Mouse (Mus musculus): Measurements from ENCODE around the gene Larp1.

Larp1 gene

GRCm38 (mm10) chr11:58003126-58003525 lies 5.7 kb upstream of the Larp1 start:
- DNase-seq (ENCODE audit: low read depth), result no peak

- no peak for DNase-seq (ENCODE audit: low read depth)
Measured at GRCm38 (mm10) chr11:58003734-58004133, 5.1 kb upstream of the Larp1 start.

- no peak for DNase-seq (ENCODE audit: low read depth)
Measured at GRCm38 (mm10) chr11:58005110-58005509, 3.8 kb upstream of the Larp1 start.

GRCm38 (mm10) chr11:58008013-58008412 lies 851 bp upstream of the Larp1 start:
- DNase-seq (ENCODE audit: low read depth), result no peak

GRCm38 (mm10) chr11:58008437-58009050 lies 320 bp upstream of the Larp1 start:
- peak; percentile 83 for DNase-seq (ENCODE audit: low read depth)

GRCm38 (mm10) chr11:58009516-58010141 lies 765 bp downstream of the Larp1 start:
- DNase-seq (ENCODE audit: low read depth), result no peak

- DNase-seq (ENCODE audit: low read depth), result no peak
Measured at GRCm38 (mm10) chr11:58010226-58010781, 1.4 kb downstream of the Larp1 start.

GRCm38 (mm10) chr11:58010930-58011329 lies 2.1 kb downstream of the Larp1 start:
- DNase-seq (ENCODE audit: low read depth), result no peak

GRCm38 (mm10) chr11:58011813-58012212 lies 2.9 kb downstream of the Larp1 start:
- no peak for DNase-seq (ENCODE audit: low read depth)

- DNase-seq (ENCODE audit: low read depth), result no peak
Measured at GRCm38 (mm10) chr11:58012674-58013073, 3.8 kb downstream of the Larp1 start.

- no peak for DNase-seq (ENCODE audit: low read depth)
Measured at GRCm38 (mm10) chr11:58013100-58013499, 4.2 kb downstream of the Larp1 start.

- DNase-seq (ENCODE audit: low read depth), result no peak
Measured at GRCm38 (mm10) chr11:58014604-58015003, 5.7 kb downstream of the Larp1 start.

- DNase-seq (ENCODE audit: low read depth), result no peak
Measured at GRCm38 (mm10) chr11:58015339-58015738, 6.5 kb downstream of the Larp1 start.

- no peak for DNase-seq (ENCODE audit: low read depth)
Measured at GRCm38 (mm10) chr11:58016371-58016770, 7.5 kb downstream of the Larp1 start.

- DNase-seq (ENCODE audit: low read depth), result no peak
Measured at GRCm38 (mm10) chr11:58017422-58017821, 8.6 kb downstream of the Larp1 start.

- DNase-seq (ENCODE audit: low read depth), result no peak
Measured at GRCm38 (mm10) chr11:58018287-58018686, 9.4 kb downstream of the Larp1 start.

GRCm38 (mm10) chr11:58018701-58019100 lies 9.8 kb downstream of the Larp1 start:
- DNase-seq (ENCODE audit: low read depth), result no peak

- DNase-seq (ENCODE audit: low read depth), result no peak
Measured at GRCm38 (mm10) chr11:58021095-58021494, 12.2 kb downstream of the Larp1 start.

- no peak for DNase-seq (ENCODE audit: low read depth)
Measured at GRCm38 (mm10) chr11:58021618-58022017, 12.8 kb downstream of the Larp1 start.

GRCm38 (mm10) chr11:58024271-58024670 lies 15.4 kb downstream of the Larp1 start:
- no peak for DNase-seq (ENCODE audit: low read depth)

- no peak for DNase-seq (ENCODE audit: low read depth)
Measured at GRCm38 (mm10) chr11:58024671-58025070, 15.8 kb downstream of the Larp1 start.

GRCm38 (mm10) chr11:58025881-58026280 lies 17.0 kb downstream of the Larp1 start:
- DNase-seq (ENCODE audit: low read depth), result no peak

- no peak for DNase-seq (ENCODE audit: low read depth)
Measured at GRCm38 (mm10) chr11:58026337-58026736, 17.5 kb downstream of the Larp1 start.

- no peak for DNase-seq (ENCODE audit: low read depth)
Measured at GRCm38 (mm10) chr11:58026860-58027259, 18.0 kb downstream of the Larp1 start.

Measured in c-Kit-positive CD71-negative TER-119-negative erythroid progenitor cells, embryonic 14.5 days (primary cell).